Mouse (Mus musculus) midbrain, embryonic 10.5 days (tissue): ENCODE measurements around the gene Cyp2c23. TPM values are rescaled to one million over a fixed set of nuclear protein-coding genes. Genes with fewer than 3 reads are reported as not detected.
A peak's percentile ranks its signal among the peaks of the same experiment; 100 is the strongest.

ENCODE experiments used
- DNase-seq: peaks from one replicate; pipeline ENCODE4 v3.0.0-alpha.2; 2017; ENCODE audit warnings: low spot score
- H3K27ac ChIP-seq: fragments of 300-500 bp; sonication (generic); replicated peaks from 2 replicates; pipeline ENCODE4 v1.5.1; 2016; ENCODE audit warnings: mild to moderate bottlenecking
- H3K27me3 ChIP-seq: fragments of 300-500 bp; sonication (generic); 2 replicates; pipeline ENCODE4 v1.6.1; 2016; ENCODE audit warnings: low read depth, mild to moderate bottlenecking; ENCODE audit not compliant: poor library complexity, severe bottlenecking
- H3K36me3 ChIP-seq: fragments of 300-500 bp; sonication (generic); 2 replicates; pipeline ENCODE4 v1.6.1; 2016; ENCODE audit warnings: mild to moderate bottlenecking, moderate library complexity
- H3K4me1 ChIP-seq: fragments of 300-500 bp; sonication (generic); 2 replicates; pipeline ENCODE4 v1.6.1; 2016
- H3K4me3 ChIP-seq: fragments of 300-500 bp; sonication (generic); 2 replicates; pipeline ENCODE4 v1.5.1; 2016; ENCODE audit warnings: mild to moderate bottlenecking, moderate library complexity
- H3K9me3 ChIP-seq: fragments of 300-500 bp; sonication (generic); replicated peaks from 2 replicates; pipeline ENCODE4 v1.6.1; 2016; ENCODE audit warnings: mild to moderate bottlenecking
- WGBS: fragments of 180-500 bp; shearing (Covaris S2); methylation state at CpG from one replicate; pipeline ENCODE4 v1.1.7; 2016; 5-methylcytosine and 5-hydroxymethylcytosine counted together
- polyA plus RNA-seq: library from polyadenylated mRNA; unstranded; fragments of >200 nt; fragmentation: Nextera tagmentation; extraction: Ambion mirVana; gene quantifications from 2 replicates; pipeline ENCODE4 v1.2.1, GENCODE M21; 2016

Cyp2c23 gene
- polyA plus RNA-seq, result not detected in 2 replicates

GRCm38 (mm10) chr19:44028972-44029371, at the start of gene Cyp2c23:
Cyp2c23 (minus strand) TSS chr19:44029208.
- no peak for DNase-seq
- H3K27me3 ChIP-seq, result no peaks in the 10 kb centered on the region
- no peaks in the 10 kb centered on the region for H3K9me3 ChIP-seq
- H3K4me1 ChIP-seq, result peaks cover 3% of the 10 kb centered on the region; the same call in 1 of the 2 replicates
- WGBS, result 83% methylated on average over 8 of the region's 8 CpGs
- no peak within 1 kb of the TSS for H3K4me3 ChIP-seq
- no peaks in the 10 kb centered on the region for H3K36me3 ChIP-seq
- H3K27ac ChIP-seq, result no peak within 1 kb of the TSS

- 91% methylated on average over 4 of the region's 4 CpGs for WGBS
- H3K36me3 ChIP-seq, result peaks cover 81% of the 10 kb centered on the region
- H3K27ac ChIP-seq, result no peak overlapping the region
Measured at GRCm38 (mm10) chr19:44077024-44077423, 48.0 kb upstream of the Cyp2c23 start.

GRCm38 (mm10) chr19:44076457-44076856, 47.4 kb upstream of the Cyp2c23 start:
- no peak overlapping the region for H3K27ac ChIP-seq
- peaks cover 77% of the 10 kb centered on the region for H3K36me3 ChIP-seq
- WGBS, result 91% methylated on average over 9 of the region's 9 CpGs
- no peak for DNase-seq
- no peaks in the 10 kb centered on the region for H3K9me3 ChIP-seq
- H3K4me1 ChIP-seq, result no peaks in the 10 kb centered on the region
- no peak overlapping the region for H3K4me3 ChIP-seq
- H3K27me3 ChIP-seq, result no peaks in the 10 kb centered on the region

More at GRCm38 (mm10) chr19:44077024-44077423, 48.0 kb upstream of the Cyp2c23 start:
- Histone ChIP-seq H3K27me3 (no peaks in the 10 kb centered on the region), H3K4me3 (no peak overlapping the region), H3K9me3 (no peaks in the 10 kb centered on the region), H3K4me1 (no peaks in the 10 kb centered on the region)
- no peak for DNase-seq

- Histone ChIP-seq H3K27me3 (no peaks in the 10 kb centered on the region), H3K36me3 (peaks cover 66% of the 10 kb centered on the region), H3K9me3 (no peaks in the 10 kb centered on the region), H3K4me1 (peaks cover 5% of the 10 kb centered on the region), H3K27ac (no peak overlapping the region), H3K4me3 (no peak overlapping the region)
- DNase-seq, result no peak
- 90% methylated on average over 11 of the region's 11 CpGs for WGBS
Measured at GRCm38 (mm10) chr19:44074986-44075385, 46.0 kb upstream of the Cyp2c23 start.

GRCm38 (mm10) chr19:44071166-44071565, 42.2 kb upstream of the Cyp2c23 start:
- Histone ChIP-seq H3K36me3 (peaks cover 28% of the 10 kb centered on the region), H3K4me1 (peaks cover 23% of the 10 kb centered on the region), H3K27me3 (peaks cover 8% of the 10 kb centered on the region; the same call in 1 of the 2 replicates), H3K4me3 (no peak overlapping the region), H3K27ac (no peak overlapping the region), H3K9me3 (no peaks in the 10 kb centered on the region)
- no peak for DNase-seq
- 60% methylated on average over 5 of the region's 5 CpGs for WGBS

- H3K27ac ChIP-seq, result peak overlapping the region; percentile 86
- peaks cover 8% of the 10 kb centered on the region; the same call in 1 of the 2 replicates for H3K27me3 ChIP-seq
- 14% methylated on average over 4 of the region's 4 CpGs for WGBS
- no peak for DNase-seq
- peaks cover 15% of the 10 kb centered on the region for H3K36me3 ChIP-seq
- peaks cover 23% of the 10 kb centered on the region for H3K4me1 ChIP-seq
- no peaks in the 10 kb centered on the region for H3K9me3 ChIP-seq
- peak overlapping the region; percentile 82 for H3K4me3 ChIP-seq
Measured at GRCm38 (mm10) chr19:44069914-44070232, 40.9 kb upstream of the Cyp2c23 start.

GRCm38 (mm10) chr19:44069121-44069913, 40.3 kb upstream of the Cyp2c23 start, which contains the start of gene Erlin1:
Erlin1 (minus strand) TSS chr19:44069785.
- Histone ChIP-seq H3K27me3 (peaks cover 8% of the 10 kb centered on the region; the same call in 1 of the 2 replicates), H3K36me3 (peaks cover 12% of the 10 kb centered on the region; the same call in 1 of the 2 replicates), H3K4me1 (peaks cover 23% of the 10 kb centered on the region), H3K4me3 (peak within 1 kb of the TSS; percentile 82), H3K27ac (peak within 1 kb of the TSS; percentile 86), H3K9me3 (no peaks in the 10 kb centered on the region)
- DNase-seq, result peak; percentile 87
- under 1% methylated on average over 75 of the region's 75 CpGs for WGBS

GRCm38 (mm10) chr19:44068232-44068631, 39.2 kb upstream of the Cyp2c23 start:
- DNase-seq, result no peak
- 89% methylated on average over 4 of the region's 4 CpGs for WGBS
- Histone ChIP-seq H3K36me3 (peaks cover 13% of the 10 kb centered on the region; the same call in 1 of the 2 replicates), H3K27ac (no peak overlapping the region), H3K27me3 (peaks cover 8% of the 10 kb centered on the region; the same call in 1 of the 2 replicates), H3K4me3 (peak overlapping the region; percentile 82), H3K4me1 (peaks cover 23% of the 10 kb centered on the region), H3K9me3 (no peaks in the 10 kb centered on the region)

- 90% methylated on average over 9 of the region's 9 CpGs for WGBS
- peaks cover 11% of the 10 kb centered on the region; the same call in 1 of the 2 replicates for H3K36me3 ChIP-seq
- peaks cover 8% of the 10 kb centered on the region; the same call in 1 of the 2 replicates for H3K27me3 ChIP-seq
- H3K4me3 ChIP-seq, result no peak overlapping the region
- no peak for DNase-seq
- H3K4me1 ChIP-seq, result peaks cover 23% of the 10 kb centered on the region
- H3K9me3 ChIP-seq, result no peaks in the 10 kb centered on the region
- no peak overlapping the region for H3K27ac ChIP-seq
Measured at GRCm38 (mm10) chr19:44067323-44068049, 38.5 kb upstream of the Cyp2c23 start.

GRCm38 (mm10) chr19:44064734-44065133, 35.7 kb upstream of the Cyp2c23 start:
- Histone ChIP-seq H3K36me3 (peaks cover 24% of the 10 kb centered on the region), H3K27ac (no peak overlapping the region), H3K27me3 (peaks cover 8% of the 10 kb centered on the region; the same call in 1 of the 2 replicates), H3K4me1 (peaks cover 16% of the 10 kb centered on the region), H3K9me3 (no peaks in the 10 kb centered on the region), H3K4me3 (no peak overlapping the region)
- DNase-seq, result no peak
- WGBS, result 91% methylated on average over 2 of the region's 2 CpGs

- Histone ChIP-seq H3K27ac (no peak overlapping the region), H3K27me3 (peaks cover 8% of the 10 kb centered on the region; the same call in 1 of the 2 replicates), H3K36me3 (peaks cover 32% of the 10 kb centered on the region), H3K9me3 (no peaks in the 10 kb centered on the region), H3K4me1 (peaks cover 7% of the 10 kb centered on the region), H3K4me3 (no peak overlapping the region)
- 92% methylated on average over 7 of the region's 7 CpGs for WGBS
- no peak for DNase-seq
Measured at GRCm38 (mm10) chr19:44063773-44064172, 34.8 kb upstream of the Cyp2c23 start.

- H3K4me1 ChIP-seq, result no peaks in the 10 kb centered on the region
- 89% methylated on average over 3 of the region's 3 CpGs for WGBS
- no peak overlapping the region for H3K27ac ChIP-seq
- H3K36me3 ChIP-seq, result peaks cover 52% of the 10 kb centered on the region
- DNase-seq, result no peak
- H3K27me3 ChIP-seq, result no peaks in the 10 kb centered on the region
- no peak overlapping the region for H3K4me3 ChIP-seq
- no peaks in the 10 kb centered on the region for H3K9me3 ChIP-seq
Measured at GRCm38 (mm10) chr19:44060226-44060625, 31.2 kb upstream of the Cyp2c23 start.
